Mouse (Mus musculus) adrenal gland, postnatal 4 days (tissue): ENCODE measurements around the gene Tprkb. TPM values are rescaled to one million over a fixed set of nuclear protein-coding genes. Genes with fewer than 3 reads are reported as not detected.
A peak's percentile ranks its signal among the peaks of the same experiment; 100 is the strongest.
"Not testable (repeated sequence)": the region's sequence is repeated elsewhere in the genome, so short reads cannot be mapped to it uniquely, and the experiment has no call there.

Source experiments
- DNase-seq, 2 experiments: peaks; one replicate each; pipeline ENCODE4 v3.0.0; 2021 to 2022; ENCODE audit warnings: low spot score in 2 of 2, mixed read lengths in 2 of 2
- long read RNA-seq, 2 experiments: library from polyadenylated mRNA; stranded (forward); transcript quantifications; one replicate each; pipeline ENCODE4 v2.0.0; 2021
- total RNA-seq, 2 experiments: library from RNA; stranded (reverse); gene quantifications; 2 replicates each; pipeline ENCODE4 v1.2.3; 2021

Tprkb gene
- total RNA-seq = 10 to 100 TPM; 61.8 to 65.7 TPM
- long read RNA-seq, experiment 1, transcript Tprkb-201 (6 exons, 2,103 nt) = major isoform, 22 of 40 reads
- long read RNA-seq, experiment 1, partial matches to known transcripts = 2 of 40 reads
- long read RNA-seq, experiment 1, other reads (novel, unspliced or antisense) = 13 of 40 reads
- long read RNA-seq, experiment 2, transcript Tprkb-201 (6 exons, 2,103 nt) = major isoform, 26 of 59 reads
- long read RNA-seq, experiment 2, partial matches to known transcripts = 5 of 59 reads
- long read RNA-seq, experiment 2, other reads (novel, unspliced or antisense) = 20 of 59 reads

GRCm38 (mm10) chr6:85911587-85911986, at the start of gene Tprkb:
TSS of gene Tprkb (plus strand) at chr6:85911865.
- DNase-seq = no peak

- DNase-seq = no peak
Observed at GRCm38 (mm10) chr6:85862565-85862964, 49.1 kb upstream of the Tprkb start.

GRCm38 (mm10) chr6:85863136-85863535, 48.5 kb upstream of the Tprkb start:
- peak in 1 of 2 experiments; percentile 1 for DNase-seq

- peak in 1 of 2 experiments; percentile 0 for DNase-seq
Observed at GRCm38 (mm10) chr6:85863840-85864239, 47.8 kb upstream of the Tprkb start.

- peak in 1 of 2 experiments; percentile 0 for DNase-seq
Observed at GRCm38 (mm10) chr6:85864900-85865639, 46.6 kb upstream of the Tprkb start.

- DNase-seq = not testable (repeated sequence)
Observed at GRCm38 (mm10) chr6:85866166-85866565, 45.5 kb upstream of the Tprkb start.

- not testable (repeated sequence) for DNase-seq
Observed at GRCm38 (mm10) chr6:85866995-85867394, 44.7 kb upstream of the Tprkb start.

- no peak for DNase-seq
Observed at GRCm38 (mm10) chr6:85867726-85868690, 43.7 kb upstream of the Tprkb start.

- not testable (repeated sequence) for DNase-seq
Observed at GRCm38 (mm10) chr6:85869006-85869405, 42.7 kb upstream of the Tprkb start, which contains the start of gene Nat8f2. TSS of gene Nat8f2 (minus strand) at chr6:85869158.

- peak in 1 of 2 experiments; percentile 2 for DNase-seq
Observed at GRCm38 (mm10) chr6:85883246-85883645, 28.4 kb upstream of the Tprkb start.

GRCm38 (mm10) chr6:85884311-85884710, 27.4 kb upstream of the Tprkb start:
- DNase-seq = no peak

GRCm38 (mm10) chr6:85888961-85889360, 22.7 kb upstream of the Tprkb start:
- DNase-seq = peak in 1 of 2 experiments; percentile 1

- DNase-seq = not testable (repeated sequence)
Observed at GRCm38 (mm10) chr6:85895061-85895648, 16.5 kb upstream of the Tprkb start.

- not testable (repeated sequence) for DNase-seq
Observed at GRCm38 (mm10) chr6:85898596-85899475, 12.8 kb upstream of the Tprkb start.

- DNase-seq = no peak
Observed at GRCm38 (mm10) chr6:85902303-85902702, 9.4 kb upstream of the Tprkb start.

GRCm38 (mm10) chr6:85904642-85905061, 7.0 kb upstream of the Tprkb start, which contains the start of gene Nat8f4:
TSS of gene Nat8f4 (minus strand) at chr6:85904884.
- peak; percentile 58 to 63 for DNase-seq

GRCm38 (mm10) chr6:85906911-85907351, 4.7 kb upstream of the Tprkb start:
- DNase-seq = peak in 1 of 2 experiments; percentile 27

- no peak for DNase-seq
Observed at GRCm38 (mm10) chr6:85908341-85908740, 3.3 kb upstream of the Tprkb start.

GRCm38 (mm10) chr6:85909704-85910103, 2.0 kb upstream of the Tprkb start:
- no peak for DNase-seq
